Mouse (Mus musculus) forebrain, postnatal 0 days (tissue): ENCODE measurements around the gene Gpbar1. TPM values are rescaled to one million over a fixed set of nuclear protein-coding genes. Genes with fewer than 3 reads are reported as not detected.
A peak's percentile ranks its signal among the peaks of the same experiment; 100 is the strongest.
"Not testable (repeated sequence)": the region's sequence is repeated elsewhere in the genome, so short reads cannot be mapped to it uniquely, and the experiment has no call there.

Experiments
- ATAC-seq: fragments of 200-750 bp; cut with Nextera tagmentation; 2 replicates; pipeline ENCODE4 v1.8.0; 2017; ENCODE audit warnings: mild to moderate bottlenecking, moderate library complexity
- DNase-seq: peaks from one replicate; pipeline ENCODE4 v3.0.0-alpha.2; 2015
- H3K27ac ChIP-seq: fragments of 300-500 bp; sonication (generic); 2 replicates; pipeline ENCODE4 v1.5.1; 2014; ENCODE audit warnings: low read depth, mild to moderate bottlenecking, antibody characterized with exemption, low read length, moderate library complexity, mixed read lengths
- H3K27me3 ChIP-seq: fragments of 300-500 bp; sonication (generic); 2 replicates; pipeline ENCODE4 v1.6.1; 2014; ENCODE audit warnings: mild to moderate bottlenecking, low read length, mixed read lengths; ENCODE audit not compliant: insufficient read depth
- H3K36me3 ChIP-seq: fragments of 300-500 bp; sonication (generic); 2 replicates; pipeline ENCODE4 v1.6.1; 2014; ENCODE audit warnings: mild to moderate bottlenecking, moderate library complexity; ENCODE audit not compliant: insufficient read depth
- H3K4me1 ChIP-seq: fragments of 300-500 bp; sonication (generic); 2 replicates; pipeline ENCODE4 v1.6.1; 2014; ENCODE audit warnings: antibody characterized with exemption; ENCODE audit not compliant: insufficient read depth
- H3K4me2 ChIP-seq: fragments of 300-500 bp; sonication (generic); 2 replicates; pipeline ENCODE4 v1.6.1; 2014; ENCODE audit warnings: low read depth, mild to moderate bottlenecking, moderate library complexity
- H3K4me3 ChIP-seq: fragments of 300-500 bp; sonication (generic); 2 replicates; pipeline ENCODE4 v1.5.1; 2014; ENCODE audit warnings: low read depth, low read length, mixed read lengths
- H3K9ac ChIP-seq: fragments of 300-500 bp; sonication (generic); 2 replicates; pipeline ENCODE4 v1.6.1; 2014; ENCODE audit warnings: mild to moderate bottlenecking
- H3K9me3 ChIP-seq: fragments of 300-500 bp; sonication (generic); 2 replicates; pipeline ENCODE4 v1.6.1; 2016; ENCODE audit warnings: low read length
- CTCF ChIP-seq: sonication (generic); IDR thresholded peaks from 2 replicates; pipeline ENCODE4 v1.5.1; 2016; ENCODE audit warnings: antibody characterized with exemption, control low read depth, low read depth
- WGBS: fragments of 180-500 bp; shearing (Covaris S2); extraction: QIAGEN DNeasy Blood & Tissue Kit; methylation state at CpG from one replicate; pipeline ENCODE4 v1.1.7; 2014; 5-methylcytosine and 5-hydroxymethylcytosine counted together
- polyA plus RNA-seq: library from polyadenylated mRNA; unstranded; fragments of >200 nt; fragmentation: Nextera tagmentation; extraction: Ambion mirVana; gene quantifications from 2 replicates; pipeline ENCODE4 v1.2.1, GENCODE M21; 2015
- total RNA-seq: library from RNA; depleted of rRNA; stranded (reverse); fragments of >200 nt; gene quantifications from 2 replicates; pipeline ENCODE4 v1.2.3, GENCODE M21; 2014

Gpbar1 gene
- total and polyA plus RNA-seq, 2 experiments from 2014 or later = not detected

DNA sequence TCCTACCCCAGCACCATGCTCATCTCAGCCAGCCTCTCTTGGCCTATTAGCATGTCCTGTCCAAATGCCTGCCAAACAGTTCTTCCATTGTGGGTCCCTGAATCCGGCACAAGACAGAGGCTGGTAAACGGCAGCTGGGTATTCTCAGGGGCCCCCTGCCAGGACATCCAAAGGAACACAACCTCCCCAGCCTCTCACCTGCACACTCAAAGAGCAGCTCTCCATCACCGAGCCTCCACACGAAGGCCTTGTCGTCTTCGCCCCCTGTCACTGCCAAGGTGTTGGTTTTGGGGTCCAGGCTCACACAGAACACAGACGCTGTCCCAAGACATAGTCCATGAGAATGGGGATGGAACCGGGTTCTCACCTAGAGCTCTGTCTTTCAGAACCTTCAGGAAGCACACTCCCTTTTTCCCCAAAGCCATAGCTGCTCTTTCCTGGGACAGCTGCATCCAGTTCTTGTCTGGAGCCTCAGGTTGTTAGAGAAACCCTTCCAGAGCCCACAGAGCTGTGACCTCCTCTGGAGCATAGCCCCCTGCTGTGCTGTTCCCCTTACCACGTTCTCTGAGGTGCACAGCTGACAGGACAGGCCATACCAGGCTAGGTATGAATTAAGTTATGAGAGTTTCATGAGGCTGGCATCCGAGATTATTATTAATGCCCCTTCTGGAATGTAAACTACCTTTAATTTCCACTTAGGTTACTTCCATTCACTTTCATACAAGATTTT, 4.7 kb downstream of the Gpbar1 start:
- Histone ChIP-seq H3K36me3 (peaks cover 39% of the 10 kb centered on the region), H3K4me1 (0 out of 2 replicates have a peak, but pooled peaks cover 4% of the 10 kb centered on the region), H3K9me3 (no peaks in the 10 kb centered on the region), H3K9ac (no peak overlapping the region), H3K4me2 (peak overlapping the region; percentile 83; the same call in 1 of the 2 replicates), H3K4me3 (no peak overlapping the region), H3K27ac (no peak overlapping the region), H3K27me3 (no peaks in the 10 kb centered on the region)
- TF ChIP-seq CTCF = no peak
- ATAC-seq (no peak), DNase-seq (no peak)
- WGBS = 88% methylated on average over 10 of the region's 10 CpGs

- no peak for TF ChIP-seq CTCF
- ATAC-seq (peak; percentile 42), DNase-seq (peak; percentile 49)
- peak overlapping the region; percentile 81 for H3K9ac ChIP-seq
- H3K4me2 ChIP-seq = peak overlapping the region; percentile 83
- 17% methylated on average over 14 of the region's 15 CpGs for WGBS
- H3K36me3 ChIP-seq = peaks cover 40% of the 10 kb centered on the region
- H3K27ac ChIP-seq = peak overlapping the region; percentile 68
- H3K9me3 ChIP-seq = no peaks in the 10 kb centered on the region
- no peaks in the 10 kb centered on the region for H3K27me3 ChIP-seq
- H3K4me1 ChIP-seq = 0 out of 2 replicates have a peak, but pooled peaks cover 4% of the 10 kb centered on the region
- peak overlapping the region; percentile 75 for H3K4me3 ChIP-seq
Observed at GRCm38 (mm10) chr1:74283686-74284463, 5.5 kb downstream of the Gpbar1 start.

DNA sequence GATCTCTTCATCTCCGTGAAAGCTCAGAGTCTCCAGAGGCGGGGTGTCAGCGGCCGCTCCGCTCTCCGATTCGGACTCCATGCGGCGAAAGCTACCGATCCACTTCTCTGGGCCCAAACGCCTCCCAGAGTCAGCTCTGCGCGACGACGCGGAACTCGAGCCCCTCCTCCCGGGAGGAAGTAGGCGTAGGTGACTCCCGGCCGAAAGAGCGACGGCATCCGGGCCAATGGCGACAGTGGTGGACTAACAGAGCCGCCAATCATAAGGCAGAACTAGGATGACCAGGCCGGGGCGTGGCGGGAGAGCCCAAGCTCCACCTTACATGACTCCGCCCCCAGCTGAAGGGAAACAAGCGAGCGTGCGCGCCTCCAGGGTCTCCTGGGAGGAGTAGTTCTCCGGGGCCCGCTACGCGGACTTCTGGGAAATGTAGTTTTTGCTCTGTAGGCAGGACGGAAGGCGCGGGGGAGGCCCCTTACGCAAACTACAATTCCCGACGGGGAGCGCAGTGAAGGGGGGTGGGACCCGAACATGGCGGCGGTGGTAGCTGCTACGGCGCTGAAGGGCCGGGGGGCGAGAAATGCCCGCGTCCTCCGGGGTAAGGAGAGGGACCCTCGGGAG, 6.3 kb downstream of the Gpbar1 start, which contains the start of the genes Aamp and Pnkd:
Aamp (minus strand) TSS at position 196 of the 618 bp plus-strand sequence.
Pnkd (plus strand) TSS at position 388 of the 618 bp plus-strand sequence.
- Histone ChIP-seq H3K27ac (peak within 1 kb of the TSS; percentile 68), H3K27me3 (no peaks in the 10 kb centered on the region), H3K4me3 (peak within 1 kb of the TSS; percentile 75), H3K4me1 (0 out of 2 replicates have a peak, but pooled peaks cover 4% of the 10 kb centered on the region), H3K9ac (peak within 1 kb of the TSS; percentile 81), H3K4me2 (peak within 1 kb of the TSS; percentile 83), H3K36me3 (peaks cover 43% of the 10 kb centered on the region), H3K9me3 (no peaks in the 10 kb centered on the region)
- ATAC-seq (peak; percentile 96), DNase-seq (peak; percentile 100)
- TF ChIP-seq CTCF = no peak; the same call in 1 of the 2 replicates
- 1% methylated on average over 56 of the region's 56 CpGs for WGBS

DNA sequence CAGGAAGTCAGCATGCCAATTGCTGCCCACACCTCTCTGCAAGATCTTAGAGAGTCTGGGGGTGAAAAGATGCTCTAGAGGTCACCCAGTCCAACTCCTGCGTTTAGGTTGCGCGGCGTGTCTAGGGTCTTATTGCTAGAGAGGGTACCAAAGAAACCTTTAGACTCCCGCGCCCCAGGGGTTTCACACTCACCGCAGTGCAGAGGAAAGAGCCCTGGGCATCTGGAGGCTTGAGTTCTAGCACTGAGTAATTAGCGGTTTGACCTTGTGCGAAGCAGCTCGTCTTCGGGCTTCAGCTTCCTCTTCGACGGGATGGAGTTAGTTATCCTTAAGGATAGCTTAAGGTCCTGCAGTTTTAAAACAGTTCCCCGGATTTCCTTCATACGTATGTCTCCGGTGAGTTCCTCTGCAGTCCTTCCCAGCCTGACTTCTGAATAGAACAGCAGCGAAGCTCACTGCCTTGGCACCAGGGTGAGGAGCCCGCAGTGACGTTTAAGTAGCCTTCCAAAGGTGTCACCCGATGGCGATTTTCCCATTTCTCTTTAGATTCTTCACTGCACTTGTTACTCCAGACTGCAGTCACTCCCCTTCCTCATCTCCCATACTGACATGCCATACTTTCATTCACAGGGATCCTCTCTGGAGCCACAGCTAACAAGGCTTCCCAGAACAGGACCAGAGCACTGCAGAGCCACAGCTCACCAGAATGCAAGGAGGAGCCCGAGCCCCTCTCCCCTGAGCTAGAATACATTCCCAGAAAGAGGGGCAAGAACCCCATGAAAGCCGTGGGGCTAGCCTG, 7.1 kb downstream of the Gpbar1 start:
- Histone ChIP-seq H3K36me3 (peaks cover 35% of the 10 kb centered on the region), H3K9me3 (no peaks in the 10 kb centered on the region), H3K4me1 (0 out of 2 replicates have a peak, but pooled peaks cover 4% of the 10 kb centered on the region), H3K4me3 (peak overlapping the region; percentile 75), H3K9ac (peak overlapping the region; percentile 65), H3K4me2 (peak overlapping the region; percentile 82), H3K27ac (0 out of 2 replicates have a peak overlapping the region, but pooled peaks have one; percentile 31), H3K27me3 (no peaks in the 10 kb centered on the region)
- DNase-seq (peak; percentile 21), ATAC-seq (peak; percentile 1)
- WGBS = 5% methylated on average over 23 of the region's 23 CpGs
- TF ChIP-seq CTCF = no peak

GRCm38 (mm10) chr1:74286869-74287607, 8.7 kb downstream of the Gpbar1 start:
- peak; percentile 21 for DNase-seq
- peak; percentile 54 for TF ChIP-seq CTCF
- H3K9ac ChIP-seq = not testable (repeated sequence)

More at GRCm38 (mm10) chr1:74286869-74287607, 8.7 kb downstream of the Gpbar1 start:
- not testable (repeated sequence) for H3K27me3 ChIP-seq, H3K4me3 ChIP-seq, H3K4me1 ChIP-seq, H3K4me2 ChIP-seq, ATAC-seq, H3K9me3 ChIP-seq, H3K27ac ChIP-seq
- 56% methylated on average over 15 of the region's 17 CpGs for WGBS
- H3K36me3 ChIP-seq = peaks cover 24% of the 10 kb centered on the region
